Mouse (Mus musculus): ENCODE measurements around the gene Gbx2. TPM values are rescaled to one million over a fixed set of nuclear protein-coding genes. Genes with fewer than 3 reads are reported as not detected.

The Gbx2 gene
- polyA plus RNA-seq, 1 experiment from 2014 or later: 0.39 TPM

GRCm38 (mm10) chr1:89940961-89941524 is 10.1 kb upstream of the Gbx2 start:
- Histone ChIP-seq H3K9ac (ENCODE audit: low read depth, low read length) (no peak overlapping the region), H3K9me3 (replicated peaks; ENCODE audit: control insufficient read depth, low read length) (no peaks in the 10 kb centered on the region), H3K4me1 (ENCODE audit: control insufficient read depth, insufficient read depth, low read length) (peaks cover 7% of the 10 kb centered on the region), H3K4me3 (ENCODE audit: low read depth, low read length) (no peak overlapping the region), H3K27ac (ENCODE audit: low read depth, low read length) (no peak overlapping the region), H3K36me3 (ENCODE audit: control insufficient read depth, insufficient read depth, low read length) (no peaks in the 10 kb centered on the region), H3K27me3 (ENCODE audit: control insufficient read depth, insufficient read depth, low read length) (peaks cover 89% of the 10 kb centered on the region), H3K4me2 (peak overlapping the region; percentile 84; the same call in 1 of the 2 replicates)
- ATAC-seq (replicated peaks; ENCODE audit: insufficient number of reproducible peaks, low FRiP score, low TSS enrichment): no peak
- 16% methylated on average over 15 of the region's 15 CpGs for WGBS (ENCODE audit: insufficient replicate concordance)

- Histone ChIP-seq H3K9me3 (replicated peaks; ENCODE audit: control insufficient read depth, low read length) (no peaks in the 10 kb centered on the region), H3K4me3 (ENCODE audit: low read depth, low read length) (peak overlapping the region; percentile 19; the same call in 1 of the 2 replicates), H3K27ac (ENCODE audit: low read depth, low read length) (no peak overlapping the region), H3K27me3 (ENCODE audit: control insufficient read depth, insufficient read depth, low read length) (peaks cover 89% of the 10 kb centered on the region), H3K9ac (ENCODE audit: low read depth, low read length) (no peak overlapping the region), H3K4me2 (peak overlapping the region; percentile 42), H3K4me1 (ENCODE audit: control insufficient read depth, insufficient read depth, low read length) (peaks cover 7% of the 10 kb centered on the region), H3K36me3 (ENCODE audit: control insufficient read depth, insufficient read depth, low read length) (no peaks in the 10 kb centered on the region)
- 0 out of 2 replicates have a peak, but pooled peaks have one; percentile 41 for ATAC-seq (replicated peaks; ENCODE audit: insufficient number of reproducible peaks, low FRiP score, low TSS enrichment)
- WGBS (ENCODE audit: insufficient replicate concordance): 3% methylated on average over 34 of the region's 34 CpGs
These were observed 9.2 kb upstream of the Gbx2 start for GRCm38 (mm10) chr1:89939981-89940726.

GRCm38 (mm10) chr1:89939596-89939960 is 8.6 kb upstream of the Gbx2 start:
- peaks cover 7% of the 10 kb centered on the region for H3K4me1 ChIP-seq (ENCODE audit: control insufficient read depth, insufficient read depth, low read length)
- H3K4me3 ChIP-seq (ENCODE audit: low read depth, low read length): no peak overlapping the region
- peaks cover 92% of the 10 kb centered on the region for H3K27me3 ChIP-seq (ENCODE audit: control insufficient read depth, insufficient read depth, low read length)
- ATAC-seq (replicated peaks; ENCODE audit: insufficient number of reproducible peaks, low FRiP score, low TSS enrichment): no peak
- H3K36me3 ChIP-seq (ENCODE audit: control insufficient read depth, insufficient read depth, low read length): no peaks in the 10 kb centered on the region
- H3K9ac ChIP-seq (ENCODE audit: low read depth, low read length): no peak overlapping the region
- no peak overlapping the region for H3K27ac ChIP-seq (ENCODE audit: low read depth, low read length)
- no peak overlapping the region for H3K4me2 ChIP-seq
- 26% methylated on average over 16 of the region's 16 CpGs for WGBS (ENCODE audit: insufficient replicate concordance)
- no peaks in the 10 kb centered on the region for H3K9me3 ChIP-seq (replicated peaks; ENCODE audit: control insufficient read depth, low read length)

GRCm38 (mm10) chr1:89938884-89939595 is 8.1 kb upstream of the Gbx2 start:
- H3K4me3 ChIP-seq (ENCODE audit: low read depth, low read length): no peak overlapping the region
- no peaks in the 10 kb centered on the region for H3K9me3 ChIP-seq (replicated peaks; ENCODE audit: control insufficient read depth, low read length)
- no peaks in the 10 kb centered on the region for H3K36me3 ChIP-seq (ENCODE audit: control insufficient read depth, insufficient read depth, low read length)
- no peak overlapping the region for H3K9ac ChIP-seq (ENCODE audit: low read depth, low read length)
- no peak overlapping the region for H3K27ac ChIP-seq (ENCODE audit: low read depth, low read length)
- 23% methylated on average over 16 of the region's 16 CpGs for WGBS (ENCODE audit: insufficient replicate concordance)
- peaks cover 7% of the 10 kb centered on the region for H3K4me1 ChIP-seq (ENCODE audit: control insufficient read depth, insufficient read depth, low read length)
- no peak for ATAC-seq (replicated peaks; ENCODE audit: insufficient number of reproducible peaks, low FRiP score, low TSS enrichment)
- H3K27me3 ChIP-seq (ENCODE audit: control insufficient read depth, insufficient read depth, low read length): peaks cover 92% of the 10 kb centered on the region
- H3K4me2 ChIP-seq: no peak overlapping the region

GRCm38 (mm10) chr1:89935493-89936348 is 4.7 kb upstream of the Gbx2 start:
- ATAC-seq (replicated peaks; ENCODE audit: insufficient number of reproducible peaks, low FRiP score, low TSS enrichment): no peak
- Histone ChIP-seq H3K9me3 (replicated peaks; ENCODE audit: control insufficient read depth, low read length) (no peaks in the 10 kb centered on the region), H3K27me3 (ENCODE audit: control insufficient read depth, insufficient read depth, low read length) (peaks cover 92% of the 10 kb centered on the region), H3K27ac (ENCODE audit: low read depth, low read length) (no peak overlapping the region), H3K4me3 (ENCODE audit: low read depth, low read length) (no peak overlapping the region), H3K4me1 (ENCODE audit: control insufficient read depth, insufficient read depth, low read length) (peaks cover 9% of the 10 kb centered on the region), H3K9ac (ENCODE audit: low read depth, low read length) (no peak overlapping the region), H3K4me2 (no peak overlapping the region), H3K36me3 (ENCODE audit: control insufficient read depth, insufficient read depth, low read length) (no peaks in the 10 kb centered on the region)
- 2% methylated on average over 29 of the region's 29 CpGs for WGBS (ENCODE audit: insufficient replicate concordance)

- Histone ChIP-seq H3K4me3 (ENCODE audit: low read depth, low read length) (no peak overlapping the region), H3K9me3 (replicated peaks; ENCODE audit: control insufficient read depth, low read length) (no peaks in the 10 kb centered on the region), H3K4me1 (ENCODE audit: control insufficient read depth, insufficient read depth, low read length) (peaks cover 14% of the 10 kb centered on the region), H3K27ac (ENCODE audit: low read depth, low read length) (no peak overlapping the region), H3K36me3 (ENCODE audit: control insufficient read depth, insufficient read depth, low read length) (no peaks in the 10 kb centered on the region), H3K9ac (ENCODE audit: low read depth, low read length) (no peak overlapping the region), H3K27me3 (ENCODE audit: control insufficient read depth, insufficient read depth, low read length) (peaks cover 94% of the 10 kb centered on the region), H3K4me2 (no peak overlapping the region)
- ATAC-seq (replicated peaks; ENCODE audit: insufficient number of reproducible peaks, low FRiP score, low TSS enrichment): no peak
- 5% methylated on average over 19 of the region's 19 CpGs for WGBS (ENCODE audit: insufficient replicate concordance)
These were observed 3.6 kb upstream of the Gbx2 start for GRCm38 (mm10) chr1:89934316-89935260.

GRCm38 (mm10) chr1:89933786-89934185 is 2.8 kb upstream of the Gbx2 start:
- Histone ChIP-seq H3K9ac (ENCODE audit: low read depth, low read length) (no peak overlapping the region), H3K36me3 (ENCODE audit: control insufficient read depth, insufficient read depth, low read length) (no peaks in the 10 kb centered on the region), H3K4me3 (ENCODE audit: low read depth, low read length) (no peak overlapping the region), H3K27me3 (ENCODE audit: control insufficient read depth, insufficient read depth, low read length) (peaks cover 94% of the 10 kb centered on the region), H3K9me3 (replicated peaks; ENCODE audit: control insufficient read depth, low read length) (no peaks in the 10 kb centered on the region), H3K27ac (ENCODE audit: low read depth, low read length) (no peak overlapping the region), H3K4me1 (ENCODE audit: control insufficient read depth, insufficient read depth, low read length) (peaks cover 18% of the 10 kb centered on the region), H3K4me2 (no peak overlapping the region)
- WGBS (ENCODE audit: insufficient replicate concordance): 3% methylated on average over 21 of the region's 21 CpGs
- ATAC-seq (replicated peaks; ENCODE audit: insufficient number of reproducible peaks, low FRiP score, low TSS enrichment): no peak
